Mouse (Mus musculus) intestine, embryonic 15.5 days (tissue): ENCODE results near the gene Zfp760. TPM values are rescaled to one million over a fixed set of nuclear protein-coding genes. Genes with fewer than 3 reads are reported as not detected.
A peak's percentile ranks its signal among the peaks of the same experiment; 100 is the strongest.
"Not testable (repeated sequence)": the region's sequence is repeated elsewhere in the genome, so short reads cannot be mapped to it uniquely, and the experiment has no call there.

Experiments
- ATAC-seq: fragments of 200-750 bp; cut with Nextera tagmentation; 2 replicates; pipeline ENCODE4 v1.8.0; 2017; ENCODE audit warnings: moderate TSS enrichment, moderate library complexity
- H3K27ac ChIP-seq: fragments of 300-500 bp; sonication (generic); 2 replicates; pipeline ENCODE4 v1.5.1; 2015; ENCODE audit warnings: mild to moderate bottlenecking, inconsistent platforms
- H3K27me3 ChIP-seq: fragments of 300-500 bp; sonication (generic); replicated peaks from 2 replicates; pipeline ENCODE4 v1.6.1; 2015; ENCODE audit warnings: inconsistent platforms
- H3K36me3 ChIP-seq: fragments of 300-500 bp; sonication (generic); 2 replicates; pipeline ENCODE4 v1.6.1; 2015; ENCODE audit warnings: inconsistent platforms
- H3K4me1 ChIP-seq: fragments of 300-500 bp; sonication (generic); replicated peaks from 2 replicates; pipeline ENCODE4 v1.6.1; 2015; ENCODE audit warnings: inconsistent platforms
- H3K4me2 ChIP-seq: fragments of 300-500 bp; sonication (generic); replicated peaks from 2 replicates; pipeline ENCODE4 v1.6.1; 2015; ENCODE audit warnings: mild to moderate bottlenecking, inconsistent platforms
- H3K4me3 ChIP-seq: fragments of 300-500 bp; sonication (generic); replicated peaks from 2 replicates; pipeline ENCODE4 v1.5.1; 2015; ENCODE audit warnings: inconsistent platforms
- H3K9ac ChIP-seq: fragments of 300-500 bp; sonication (generic); 2 replicates; pipeline ENCODE4 v1.6.1; 2015; ENCODE audit warnings: inconsistent platforms
- H3K9me3 ChIP-seq: fragments of 300-500 bp; sonication (generic); 2 replicates; pipeline ENCODE4 v1.6.1; 2016; ENCODE audit warnings: inconsistent platforms
- WGBS: fragments of 180-500 bp; shearing (Covaris S2); methylation state at CpG from one replicate; pipeline ENCODE4 v1.1.7; 2015; 5-methylcytosine and 5-hydroxymethylcytosine counted together
- polyA plus RNA-seq: library from polyadenylated mRNA; unstranded; fragments of >200 nt; fragmentation: Nextera tagmentation; extraction: Ambion mirVana; gene quantifications from 2 replicates; pipeline ENCODE4 v1.2.1, GENCODE M21; 2015

Zfp760 gene
- 7.7 and 8.6 TPM in 2 replicates for polyA plus RNA-seq

DNA sequence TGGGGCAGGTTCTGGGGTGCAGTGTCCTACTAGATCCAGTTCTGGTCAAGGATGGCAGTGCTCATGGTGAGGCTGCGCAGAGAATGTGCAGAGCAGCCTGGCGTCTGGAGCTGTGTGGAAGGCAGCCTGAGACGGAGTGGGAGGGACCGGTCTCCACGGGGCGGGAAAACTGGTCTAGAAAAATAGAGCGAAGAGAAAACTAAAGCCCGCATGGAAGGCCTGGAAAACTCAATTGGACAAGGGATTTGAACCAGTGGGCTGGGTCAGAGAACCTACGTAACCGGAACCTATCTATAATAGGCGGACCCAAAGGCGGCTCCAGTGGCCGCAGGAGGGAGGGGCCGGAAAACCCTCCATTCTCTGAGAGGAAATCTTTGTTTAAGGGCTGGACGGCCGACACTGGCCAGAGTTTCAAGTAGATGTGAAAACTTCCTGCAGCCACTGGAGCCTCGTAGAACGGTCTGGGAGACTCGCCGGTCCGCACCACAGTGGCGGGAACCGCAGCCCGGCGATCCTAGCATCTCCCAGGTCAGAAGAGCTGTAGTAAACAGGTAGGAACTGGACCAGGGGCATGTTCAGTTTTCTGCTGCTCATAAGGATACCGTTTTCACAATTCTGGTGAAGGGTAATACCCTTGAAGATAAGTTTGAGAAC lies at the start of gene Zfp760:
Zfp760 (plus strand) TSS at position 399 of the 654 bp plus-strand sequence.
- Histone ChIP-seq H3K9ac (peak within 1 kb of the TSS; percentile 53), H3K9me3 (no peaks in the 10 kb centered on the region), H3K4me3 (peak within 1 kb of the TSS; percentile 48), H3K27me3 (no peaks in the 10 kb centered on the region), H3K36me3 (no peaks in the 10 kb centered on the region), H3K4me1 (no peaks in the 10 kb centered on the region; the same call in 1 of the 2 replicates), H3K4me2 (peak within 1 kb of the TSS; percentile 66), H3K27ac (peak within 1 kb of the TSS; percentile 86)
- 4% methylated on average over 26 of the region's 26 CpGs for whole genome bisulfite sequencing
- ATAC-seq: peak; percentile 99

DNA sequence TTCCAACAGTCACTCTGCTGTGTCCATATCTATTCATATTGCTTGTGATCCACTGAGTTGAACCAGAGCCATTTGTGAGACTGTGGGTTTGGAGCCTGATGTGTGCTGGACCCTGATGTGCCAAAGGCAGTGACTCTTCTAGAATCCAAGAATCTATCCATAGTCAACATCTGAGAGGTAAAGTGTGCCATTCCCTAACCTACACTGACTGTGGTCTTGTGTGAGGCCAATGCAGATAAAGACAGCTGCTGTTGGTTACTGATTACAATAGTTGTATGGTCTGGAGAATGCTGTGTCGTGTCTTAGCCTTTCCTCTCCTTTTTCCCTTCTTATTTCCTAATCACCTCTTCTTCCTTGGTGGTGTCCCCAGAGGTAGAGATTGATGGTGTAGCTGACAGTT lies 28.7 kb upstream of the Zfp760 start:
- not testable (repeated sequence) for ATAC-seq, H3K4me1 ChIP-seq, H3K9me3 ChIP-seq, H3K4me2 ChIP-seq, H3K4me3 ChIP-seq, H3K36me3 ChIP-seq, H3K9ac ChIP-seq, H3K27me3 ChIP-seq, H3K27ac ChIP-seq
- 19% methylated on average over 1 of the region's 1 CpGs for WGBS

DNA sequence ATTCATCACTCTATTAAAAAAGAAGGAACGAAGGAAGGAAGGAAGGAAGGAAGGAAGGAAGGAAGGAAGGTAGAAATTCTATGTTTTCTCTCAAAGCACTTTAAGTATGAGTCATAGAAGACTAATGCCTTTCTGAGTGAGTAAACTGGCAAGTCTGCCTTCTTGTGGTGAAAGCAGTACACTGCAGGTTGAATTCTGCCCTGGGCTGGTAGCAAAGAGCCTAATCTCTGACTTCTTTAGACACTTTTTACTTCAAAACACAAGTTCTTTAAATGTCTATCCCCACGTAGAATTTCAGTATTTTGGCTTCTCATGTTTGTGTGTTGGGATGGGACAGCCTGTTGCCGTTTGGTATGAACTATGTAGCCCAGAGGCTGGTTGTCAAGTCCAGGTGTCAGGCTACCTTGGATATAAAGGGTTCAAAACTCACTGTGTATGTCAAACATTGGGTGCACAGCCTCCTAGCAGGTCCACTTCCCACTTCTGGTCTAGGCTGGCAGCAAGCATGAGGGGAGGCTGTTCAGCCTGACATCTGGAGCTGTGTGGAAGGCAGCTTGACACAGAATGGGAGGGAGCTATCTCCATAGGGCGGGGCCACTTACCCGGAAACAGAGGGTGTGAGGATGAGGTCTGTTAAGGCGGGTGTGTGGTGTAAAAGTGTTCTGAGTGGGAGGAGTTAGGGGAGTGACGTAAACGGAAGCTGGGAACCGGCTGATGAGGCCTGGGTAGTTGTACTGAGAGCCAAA lies 28.1 kb upstream of the Zfp760 start:
- no peaks in the 10 kb centered on the region for H3K36me3 ChIP-seq
- H3K4me3 ChIP-seq: peak overlapping the region; percentile 48
- peak overlapping the region; percentile 78 for H3K27ac ChIP-seq
- H3K9ac ChIP-seq: peak overlapping the region; percentile 32
- ATAC-seq: peak; percentile 100
- no peaks in the 10 kb centered on the region for H3K9me3 ChIP-seq
- no peaks in the 10 kb centered on the region for H3K27me3 ChIP-seq
- H3K4me1 ChIP-seq: no peaks in the 10 kb centered on the region
- WGBS: 4% methylated on average over 9 of the region's 9 CpGs
- peak overlapping the region; percentile 61 for H3K4me2 ChIP-seq

DNA sequence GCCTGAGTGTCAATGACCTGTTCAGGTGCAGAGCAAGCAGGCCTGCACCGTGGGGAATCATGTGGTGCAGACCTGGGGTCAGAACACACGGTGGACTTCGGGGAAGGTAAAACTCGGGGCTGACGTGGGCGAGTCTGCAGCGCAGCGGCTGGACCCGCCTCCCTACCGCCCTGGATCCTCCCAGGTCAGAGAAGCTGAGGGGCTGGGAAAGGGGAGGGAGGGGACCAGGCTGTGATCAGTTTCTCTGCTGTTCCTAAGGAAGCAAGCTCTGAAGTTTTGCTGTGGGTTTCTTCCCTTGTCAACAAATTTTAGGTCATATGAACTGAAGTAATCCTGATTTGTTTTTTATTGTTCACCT lies 27.5 kb upstream of the Zfp760 start:
- not testable (repeated sequence) for H3K36me3 ChIP-seq, H3K4me1 ChIP-seq, H3K9me3 ChIP-seq, H3K27me3 ChIP-seq
- peak overlapping the region; percentile 32; the same call in 1 of the 2 replicates for H3K9ac ChIP-seq
- H3K4me2 ChIP-seq: peak overlapping the region; percentile 61
- peak overlapping the region; percentile 78; the same call in 1 of the 2 replicates for H3K27ac ChIP-seq
- ATAC-seq: peak; percentile 93
- WGBS: under 1% methylated on average over 10 of the region's 10 CpGs
- H3K4me3 ChIP-seq: peak overlapping the region; percentile 48

DNA sequence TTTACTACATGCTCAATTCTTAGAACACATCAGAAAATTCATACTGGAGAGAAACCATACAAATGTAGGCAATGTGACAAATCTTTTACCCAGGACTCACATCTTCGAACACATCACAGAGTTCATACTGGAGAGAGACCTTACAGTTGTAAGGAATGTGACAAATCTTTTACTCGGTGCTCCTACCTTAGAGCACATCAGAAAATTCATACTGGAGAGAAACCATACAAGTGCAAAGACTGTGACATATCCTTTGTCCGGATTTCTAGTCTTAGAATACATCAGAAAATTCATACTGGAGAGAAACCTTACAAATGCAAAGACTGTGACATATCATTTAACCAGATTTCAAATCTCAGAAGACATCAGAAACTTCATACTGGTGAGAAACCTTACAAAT lies 16.0 kb upstream of the Zfp760 start, which contains the start of gene Gm10226:
Gm10226 (plus strand) TSS at position 301 of the 400 bp plus-strand sequence.
- H3K27me3 ChIP-seq: no peaks in the 10 kb centered on the region

DNA sequence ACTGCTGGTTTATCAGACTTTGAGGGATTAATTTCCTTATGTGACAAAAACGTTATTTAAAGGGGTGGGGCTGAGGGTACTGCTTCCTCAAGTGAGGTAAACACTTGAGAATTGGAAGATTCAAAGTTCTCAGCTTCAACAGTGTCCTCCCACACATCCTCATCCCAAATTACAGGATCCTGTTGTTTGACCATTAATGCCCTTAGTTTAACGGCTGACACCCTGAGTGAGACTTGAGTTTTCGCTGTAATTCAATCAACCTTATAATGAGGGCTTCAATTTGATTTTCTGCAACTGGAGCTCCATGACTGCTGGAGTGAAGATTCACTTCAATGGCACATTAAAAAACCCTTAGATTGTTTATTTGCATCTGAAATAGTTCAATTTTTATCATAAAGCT lies 14.2 kb upstream of the Zfp760 start:
- Histone ChIP-seq H3K9me3 (no peaks in the 10 kb centered on the region), H3K4me1 (no peaks in the 10 kb centered on the region), H3K36me3 (no peaks in the 10 kb centered on the region), H3K27me3 (no peaks in the 10 kb centered on the region), H3K27ac (no peak overlapping the region), H3K4me2 (no peak overlapping the region), H3K9ac (no peak overlapping the region), H3K4me3 (no peak overlapping the region)
- no peak for ATAC-seq
- 72% methylated on average over 3 of the region's 3 CpGs for WGBS

More for the DNA sequence above, 16.0 kb upstream of the Zfp760 start, which contains the start of gene Gm10226:
- no peak for ATAC-seq
- no peaks in the 10 kb centered on the region for H3K4me1 ChIP-seq
- no peak within 1 kb of the TSS for H3K9ac ChIP-seq
- no peak within 1 kb of the TSS for H3K4me2 ChIP-seq
- no peak within 1 kb of the TSS for H3K4me3 ChIP-seq
- H3K9me3 ChIP-seq: no peaks in the 10 kb centered on the region
- WGBS: 88% methylated on average over 3 of the region's 3 CpGs
- no peak within 1 kb of the TSS for H3K27ac ChIP-seq
- H3K36me3 ChIP-seq: no peaks in the 10 kb centered on the region

DNA sequence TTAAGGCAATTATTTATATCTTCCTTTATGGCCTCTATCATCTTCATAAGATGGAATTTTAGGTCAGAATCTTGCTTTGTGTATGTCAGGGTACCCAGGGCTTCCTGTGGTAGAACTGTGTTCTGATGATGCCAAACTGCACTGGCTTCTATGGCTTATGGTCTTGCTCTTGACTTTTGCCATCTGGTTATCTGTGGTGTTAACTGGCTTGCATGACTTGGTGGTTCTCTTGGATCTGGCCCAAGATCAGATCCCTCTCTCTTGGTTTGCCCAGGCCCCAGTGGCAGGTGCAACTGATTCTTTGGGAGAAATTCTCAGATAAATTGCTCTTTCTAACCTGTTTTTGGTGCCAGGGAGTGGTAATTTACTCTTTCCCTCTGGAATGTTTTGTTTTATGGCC lies 11.5 kb upstream of the Zfp760 start:
- no peaks in the 10 kb centered on the region for H3K27me3 ChIP-seq
- H3K36me3 ChIP-seq: no peaks in the 10 kb centered on the region
- no peak overlapping the region for H3K27ac ChIP-seq
- no peak overlapping the region for H3K4me3 ChIP-seq
- no peak for ATAC-seq
- no peaks in the 10 kb centered on the region for H3K9me3 ChIP-seq
- no peak overlapping the region for H3K4me2 ChIP-seq
- H3K9ac ChIP-seq: no peak overlapping the region
- no peaks in the 10 kb centered on the region for H3K4me1 ChIP-seq

DNA sequence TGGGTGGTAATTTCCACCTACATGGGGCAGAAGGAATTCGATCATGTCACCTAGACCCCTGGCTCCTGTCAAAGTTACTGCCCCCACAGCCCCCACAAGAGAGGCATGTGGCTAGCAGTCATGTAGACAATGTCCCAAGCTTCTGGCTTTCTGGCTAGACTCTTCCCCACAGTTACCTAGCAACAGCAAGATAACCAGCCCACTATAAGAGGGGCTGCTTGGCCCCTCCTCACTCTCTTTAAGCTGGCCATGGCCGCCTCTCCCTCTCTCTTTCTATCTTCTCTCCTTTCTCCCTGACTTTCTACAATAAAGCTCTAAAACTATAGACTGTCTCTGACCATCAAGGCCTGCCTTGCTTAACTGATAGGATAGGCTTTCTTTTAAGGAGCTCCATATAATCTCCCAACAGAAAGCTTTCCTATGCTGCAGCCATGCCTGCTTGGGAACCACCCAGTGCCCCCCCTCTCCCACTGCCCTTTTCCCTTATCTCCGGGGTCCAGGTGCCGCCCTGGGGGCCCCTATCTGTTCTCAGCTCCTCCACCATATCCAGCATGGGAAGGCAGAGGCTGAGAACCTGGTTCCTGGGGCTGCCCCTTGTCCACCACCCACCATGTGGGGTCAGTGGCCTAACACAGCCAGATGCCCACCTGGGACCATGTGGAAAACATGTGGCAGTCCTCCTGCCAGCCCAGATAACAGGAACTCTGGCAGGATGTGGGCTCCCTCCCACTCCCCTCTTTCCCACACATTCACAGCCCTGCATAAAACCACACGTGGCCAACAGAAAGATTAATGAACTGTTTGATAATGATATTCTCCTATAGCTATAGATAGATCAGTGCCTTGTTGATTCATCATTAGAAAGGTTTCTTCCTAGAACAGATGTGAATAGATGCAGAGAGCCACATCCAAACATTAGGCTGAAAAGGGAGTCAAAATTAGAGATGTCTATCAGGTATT lies 5.0 kb upstream of the Zfp760 start:
- Histone ChIP-seq H3K9me3 (no peaks in the 10 kb centered on the region), H3K36me3 (no peaks in the 10 kb centered on the region), H3K9ac (no peak overlapping the region), H3K4me3 (no peak overlapping the region), H3K27ac (no peak overlapping the region), H3K4me1 (no peaks in the 10 kb centered on the region), H3K27me3 (no peaks in the 10 kb centered on the region), H3K4me2 (no peak overlapping the region)
- ATAC-seq: no peak
- 39% methylated on average over 5 of the region's 5 CpGs for WGBS

DNA sequence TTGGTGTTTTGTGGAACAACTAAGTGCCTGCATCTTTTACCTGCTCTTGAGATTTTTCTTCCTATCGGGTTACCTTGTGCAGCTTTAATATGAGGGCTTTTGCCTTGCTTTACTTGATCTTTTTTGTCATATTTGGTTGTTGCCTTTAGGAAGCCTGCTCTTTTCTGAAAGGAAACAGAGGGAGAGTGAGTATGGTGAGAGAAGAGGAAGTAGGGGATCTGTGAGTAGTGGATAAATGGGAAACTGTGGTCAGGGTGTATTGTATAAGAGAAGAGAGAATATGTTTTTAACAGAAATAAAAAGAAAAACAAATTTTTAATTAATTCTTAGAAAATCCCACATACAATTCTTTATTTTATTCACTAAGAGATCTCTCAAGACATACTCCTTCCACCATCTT lies 4.1 kb upstream of the Zfp760 start:
- Histone ChIP-seq H3K27ac (no peak overlapping the region), H3K4me2 (no peak overlapping the region), H3K9ac (no peak overlapping the region), H3K9me3 (no peaks in the 10 kb centered on the region), H3K27me3 (no peaks in the 10 kb centered on the region), H3K4me1 (no peaks in the 10 kb centered on the region), H3K4me3 (no peak overlapping the region), H3K36me3 (no peaks in the 10 kb centered on the region)
- 78% methylated on average over 1 of the region's 1 CpGs for WGBS
- no peak for ATAC-seq

DNA sequence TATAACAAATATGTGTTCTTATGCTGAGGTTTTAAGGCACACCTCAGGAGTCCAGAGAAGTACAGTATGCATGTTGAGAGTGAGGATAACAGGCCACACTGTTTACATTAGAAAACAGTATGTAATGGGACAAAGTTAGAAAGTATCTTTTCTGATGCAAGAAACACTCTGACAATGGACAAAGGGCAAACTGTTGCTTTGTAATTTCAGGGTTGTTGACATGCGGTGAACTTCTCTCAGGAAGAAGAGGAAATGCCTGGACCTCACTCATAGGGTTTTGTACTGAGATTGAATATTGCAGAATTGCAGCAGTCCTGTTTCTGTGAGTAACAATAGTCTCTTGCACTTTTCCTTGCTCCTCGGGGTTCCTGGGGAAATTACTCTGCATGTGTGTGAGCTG lies 860 bp downstream of the Zfp760 start:
- no peaks in the 10 kb centered on the region for H3K9me3 ChIP-seq
- H3K36me3 ChIP-seq: no peaks in the 10 kb centered on the region
- 33% methylated on average over 2 of the region's 2 CpGs for WGBS
- H3K4me2 ChIP-seq: peak overlapping the region; percentile 66
- no peaks in the 10 kb centered on the region for H3K27me3 ChIP-seq
- peak overlapping the region; percentile 31; the same call in 1 of the 2 replicates for H3K9ac ChIP-seq
- no peak for ATAC-seq
- H3K4me3 ChIP-seq: peak overlapping the region; percentile 48
- H3K27ac ChIP-seq: no peak overlapping the region
- H3K4me1 ChIP-seq: no peaks in the 10 kb centered on the region; the same call in 1 of the 2 replicates

DNA sequence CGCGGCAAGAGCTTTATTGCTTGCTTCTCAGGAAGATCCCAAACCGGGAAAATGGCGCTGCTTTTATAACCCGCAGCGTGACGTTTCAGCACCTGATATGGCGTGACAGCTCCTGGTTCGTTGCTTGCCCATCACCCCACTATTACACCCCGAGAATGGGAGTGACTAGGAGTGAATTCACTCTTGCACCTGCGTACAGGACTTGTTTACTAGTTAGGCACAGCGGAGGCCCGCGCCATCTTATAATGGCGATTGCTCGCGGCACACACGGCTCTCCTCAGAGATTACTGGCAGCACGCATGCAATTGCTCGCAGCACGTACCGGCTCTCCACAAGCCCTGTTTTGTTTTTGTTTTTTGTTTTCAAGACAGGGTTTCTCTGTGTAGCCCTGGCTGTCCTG lies 23.0 kb downstream of the Zfp760 start, which contains the start of gene Zfp229:
Zfp229 (plus strand) TSS at position 301 of the 400 bp plus-strand sequence.
- H3K36me3 ChIP-seq, ATAC-seq, H3K27me3 ChIP-seq, H3K4me3 ChIP-seq, H3K4me2 ChIP-seq, H3K27ac ChIP-seq, H3K4me1 ChIP-seq, H3K9me3 ChIP-seq, H3K9ac ChIP-seq: not testable (repeated sequence)
- WGBS: 90% methylated on average over 15 of the region's 22 CpGs

DNA sequence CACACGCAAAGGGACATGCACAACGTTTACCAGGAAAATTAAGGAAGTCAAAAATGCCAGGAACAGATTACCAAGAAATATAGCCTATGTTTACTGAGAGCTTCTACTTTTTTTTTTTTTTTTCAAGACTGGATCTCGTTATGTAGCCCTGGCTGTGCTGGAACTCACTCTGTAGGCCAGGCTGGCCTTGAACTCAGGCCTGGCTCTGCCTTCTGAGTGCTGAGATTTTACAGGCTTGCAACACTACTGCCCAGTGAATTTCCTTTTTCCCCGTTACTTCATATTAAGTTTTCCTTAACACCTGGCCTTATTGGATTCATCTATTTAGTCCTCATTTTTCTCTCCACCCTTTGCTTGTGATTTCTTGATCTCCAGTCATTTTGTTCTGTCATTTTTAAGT lies 25.5 kb downstream of the Zfp760 start:
- no peak for ATAC-seq
- Histone ChIP-seq H3K4me2 (peak overlapping the region; percentile 46), H3K27me3 (no peaks in the 10 kb centered on the region), H3K4me1 (no peaks in the 10 kb centered on the region), H3K27ac (peak overlapping the region; percentile 73; the same call in 1 of the 2 replicates), H3K36me3 (0 out of 2 replicates have a peak, but pooled peaks cover 4% of the 10 kb centered on the region), H3K9ac (no peak overlapping the region), H3K4me3 (peak overlapping the region; percentile 58), H3K9me3 (no peaks in the 10 kb centered on the region)
- WGBS: 80% methylated on average over 4 of the region's 4 CpGs
